Mouse (Mus musculus) heart, embryonic 10.5 days (tissue): Measurements from ENCODE around the gene Slc29a4. TPM values are rescaled to one million over a fixed set of nuclear protein-coding genes. Genes with fewer than 3 reads are reported as not detected.

ENCODE experiments used
- DNase-seq: peaks from one replicate; pipeline ENCODE4 v3.0.0-alpha.2; 2017; ENCODE audit warnings: low spot score
- H3K27ac ChIP-seq: fragments of 300-500 bp; sonication (generic); 2 replicates; pipeline ENCODE4 v1.5.1; 2016; ENCODE audit warnings: mild to moderate bottlenecking
- H3K27me3 ChIP-seq: fragments of 300-500 bp; sonication (generic); 2 replicates; pipeline ENCODE4 v1.6.1; 2016; ENCODE audit warnings: mild to moderate bottlenecking; ENCODE audit not compliant: poor library complexity, insufficient read depth, severe bottlenecking
- H3K36me3 ChIP-seq: fragments of 300-500 bp; sonication (generic); 2 replicates; pipeline ENCODE4 v1.6.1; 2016; ENCODE audit warnings: mild to moderate bottlenecking, moderate library complexity
- H3K4me1 ChIP-seq: fragments of 300-500 bp; sonication (generic); 2 replicates; pipeline ENCODE4 v1.6.1; 2016; ENCODE audit warnings: mild to moderate bottlenecking
- H3K4me3 ChIP-seq: fragments of 300-500 bp; sonication (generic); 2 replicates; pipeline ENCODE4 v1.5.1; 2016; ENCODE audit warnings: mild to moderate bottlenecking, moderate library complexity
- H3K9me3 ChIP-seq: fragments of 300-500 bp; sonication (generic); 2 replicates; pipeline ENCODE4 v1.6.1; 2016; ENCODE audit warnings: mild to moderate bottlenecking, moderate library complexity
- WGBS: fragments of 180-500 bp; shearing (Covaris S2); methylation state at CpG from one replicate; pipeline ENCODE4 v1.1.7; 2016; 5-methylcytosine and 5-hydroxymethylcytosine counted together
- polyA plus RNA-seq: library from polyadenylated mRNA; unstranded; fragments of >200 nt; fragmentation: Nextera tagmentation; extraction: Ambion mirVana; gene quantifications from 2 replicates; pipeline ENCODE4 v1.2.1, GENCODE M21; 2016

Slc29a4 gene
- polyA plus RNA-seq, 1 experiment from 2014 or later, result 4.6 TPM

DNA sequence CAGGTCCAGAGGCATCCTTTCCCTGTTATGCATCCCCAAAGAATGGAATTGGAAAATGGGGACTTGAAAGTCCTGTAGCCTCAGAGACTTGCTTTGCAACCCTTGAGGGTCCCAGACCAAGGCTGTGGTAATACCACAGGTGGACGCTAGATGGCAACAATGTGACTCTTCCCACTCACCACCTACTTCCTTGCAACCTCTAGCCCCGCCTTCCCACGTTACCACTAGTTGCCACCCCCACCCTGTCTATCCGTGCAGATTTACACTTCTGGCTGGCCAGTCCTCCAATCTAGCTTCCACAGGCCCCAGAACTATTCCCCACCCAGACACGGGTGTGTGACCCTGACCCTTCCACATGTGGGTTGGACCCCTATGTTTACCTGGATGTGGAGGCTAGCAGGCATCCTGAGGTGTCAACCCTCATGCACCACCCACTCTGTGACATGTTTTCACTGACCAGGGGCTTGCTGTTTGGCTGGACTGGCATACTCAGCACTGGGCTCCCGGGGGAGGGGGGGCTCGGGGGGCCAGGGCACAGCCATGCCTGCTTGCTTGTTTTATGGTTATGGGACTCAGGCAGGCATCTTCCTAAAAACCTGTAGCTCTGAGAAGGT lies 31.3 kb downstream of the Slc29a4 start:
- H3K4me1 ChIP-seq, result peaks cover 28% of the 10 kb centered on the region
- WGBS, result 15% methylated on average over 7 of the region's 7 CpGs
- no peaks in the 10 kb centered on the region for H3K9me3 ChIP-seq
- peaks cover 43% of the 10 kb centered on the region for H3K36me3 ChIP-seq
- peak overlapping the region; percentile 29 for H3K4me3 ChIP-seq
- 0 out of 2 replicates have a peak overlapping the region, but pooled peaks have one; percentile 29 for H3K27ac ChIP-seq
- DNase-seq, result no peak
- no peaks in the 10 kb centered on the region for H3K27me3 ChIP-seq

DNA sequence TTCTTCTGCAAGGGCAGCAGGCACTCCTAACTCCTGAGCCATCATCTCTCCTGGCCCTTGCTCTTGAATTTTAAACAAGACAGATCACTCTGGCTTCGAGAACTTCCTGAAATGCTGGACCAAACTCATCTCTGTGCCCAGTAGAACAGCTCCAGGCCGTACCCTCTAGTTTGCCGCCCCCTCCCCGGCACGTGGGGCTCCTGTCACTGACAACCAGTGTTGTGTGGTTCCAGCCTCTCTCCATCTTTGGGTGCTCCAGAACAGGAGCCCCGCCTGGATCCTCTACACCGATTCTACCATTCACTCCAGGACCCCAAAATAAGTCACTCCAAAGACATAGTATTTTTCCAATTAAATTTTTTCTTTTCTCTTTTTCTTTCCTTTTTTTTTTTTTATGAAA lies 32.0 kb downstream of the Slc29a4 start:
- Histone ChIP-seq H3K4me3 (no peak overlapping the region), H3K27ac (no peak overlapping the region), H3K9me3 (no peaks in the 10 kb centered on the region), H3K36me3 (peaks cover 49% of the 10 kb centered on the region), H3K4me1 (peaks cover 22% of the 10 kb centered on the region), H3K27me3 (no peaks in the 10 kb centered on the region)
- DNase-seq, result no peak
- WGBS, result 90% methylated on average over 7 of the region's 7 CpGs

DNA sequence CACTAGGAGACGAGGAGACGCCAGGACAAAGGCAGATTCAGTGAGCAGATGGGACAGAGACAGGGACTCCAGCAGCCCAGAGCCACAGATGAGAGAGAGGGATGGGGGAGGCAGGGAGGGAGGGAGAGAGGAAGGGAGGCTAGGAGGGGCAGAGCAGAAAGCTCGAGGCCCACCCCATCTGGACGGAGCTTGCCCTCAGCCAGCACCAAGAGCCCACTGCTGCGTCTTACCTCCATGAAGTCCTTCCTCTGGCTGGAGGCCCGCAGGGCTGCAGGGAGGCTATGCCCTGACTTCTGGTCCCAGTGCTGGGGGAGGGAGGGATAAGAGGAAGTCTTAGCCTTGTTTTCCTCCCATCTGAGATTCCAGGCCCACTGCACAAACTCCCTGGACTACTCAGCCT lies 34.4 kb downstream of the Slc29a4 start:
- DNase-seq, result no peak
- H3K4me1 ChIP-seq, result peaks cover 16% of the 10 kb centered on the region
- 82% methylated on average over 6 of the region's 6 CpGs for WGBS
- no peak overlapping the region for H3K27ac ChIP-seq
- H3K27me3 ChIP-seq, result no peaks in the 10 kb centered on the region
- H3K36me3 ChIP-seq, result peaks cover 70% of the 10 kb centered on the region
- no peak overlapping the region for H3K4me3 ChIP-seq
- no peaks in the 10 kb centered on the region for H3K9me3 ChIP-seq

DNA sequence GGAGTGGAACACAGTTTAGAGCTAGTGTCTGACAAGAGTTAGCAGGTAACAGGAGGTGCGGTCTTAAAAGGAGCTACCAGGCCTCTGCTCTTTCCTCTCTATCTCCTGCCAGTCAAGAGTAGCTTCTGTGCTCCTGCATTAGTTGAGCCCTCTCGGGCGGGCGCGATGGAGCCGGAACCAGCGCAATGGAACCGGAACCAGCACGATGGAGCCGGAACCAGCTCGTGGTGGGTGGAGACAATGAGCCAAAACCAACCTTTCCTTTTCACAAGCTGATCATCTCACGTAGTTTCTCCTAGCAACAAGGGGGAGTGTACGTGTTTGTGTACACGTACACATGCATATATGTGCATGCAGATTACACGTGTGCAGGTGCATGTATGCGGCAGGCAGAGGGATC lies 36.0 kb downstream of the Slc29a4 start:
- no peak overlapping the region for H3K27ac ChIP-seq
- H3K4me3 ChIP-seq, result no peak overlapping the region
- H3K9me3 ChIP-seq, result no peaks in the 10 kb centered on the region
- peaks cover 85% of the 10 kb centered on the region for H3K36me3 ChIP-seq
- peaks cover 8% of the 10 kb centered on the region for H3K4me1 ChIP-seq
- WGBS, result 92% methylated on average over 16 of the region's 16 CpGs
- DNase-seq, result no peak
- H3K27me3 ChIP-seq, result no peaks in the 10 kb centered on the region

DNA sequence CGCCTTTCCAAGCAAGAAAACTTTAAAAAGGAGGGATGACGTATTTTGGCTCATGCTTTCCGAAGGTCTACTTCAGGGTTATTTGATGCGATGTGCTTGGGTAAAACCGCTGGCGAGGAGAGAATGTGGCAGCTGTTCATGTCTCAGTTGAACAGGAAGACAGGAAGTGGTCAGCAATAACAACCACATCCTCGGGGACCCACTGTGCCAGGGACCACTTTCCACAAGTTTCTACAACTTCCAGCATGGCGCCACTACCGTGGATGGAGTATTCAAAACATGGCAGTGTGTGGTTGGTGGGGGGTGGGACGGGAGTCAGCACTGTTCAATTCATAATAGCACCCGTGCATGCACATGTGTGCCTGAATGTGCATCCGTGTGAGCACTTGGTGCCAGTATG lies 38.0 kb downstream of the Slc29a4 start:
- DNase-seq, result no peak
- no peaks in the 10 kb centered on the region for H3K27me3 ChIP-seq
- H3K36me3 ChIP-seq, result peaks cover 98% of the 10 kb centered on the region
- H3K27ac ChIP-seq, result no peak overlapping the region
- H3K9me3 ChIP-seq, result no peaks in the 10 kb centered on the region
- no peaks in the 10 kb centered on the region for H3K4me1 ChIP-seq
- WGBS, result 88% methylated on average over 12 of the region's 12 CpGs
- no peak overlapping the region for H3K4me3 ChIP-seq

DNA sequence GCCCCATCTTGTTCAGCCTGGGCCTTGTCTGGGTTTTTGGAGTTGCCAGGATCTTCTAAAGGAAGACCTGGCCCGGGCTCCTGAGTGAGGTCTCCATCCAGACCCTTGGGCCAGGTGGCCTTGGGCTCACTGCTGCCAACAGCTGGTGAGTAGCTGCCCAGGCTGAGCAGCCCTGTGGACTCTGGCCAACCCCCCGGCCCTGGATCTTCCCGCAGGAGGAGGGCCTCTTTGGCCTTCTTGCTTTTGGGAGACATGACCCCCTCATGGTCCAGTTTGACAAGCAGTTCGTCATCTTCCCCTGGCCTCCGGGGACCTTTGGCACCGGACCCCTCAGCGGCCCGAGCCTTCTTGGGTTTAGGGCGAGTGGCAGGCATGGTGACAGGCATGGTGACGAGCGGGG lies 39.6 kb downstream of the Slc29a4 start:
- H3K36me3 ChIP-seq, result peaks cover 98% of the 10 kb centered on the region
- H3K4me3 ChIP-seq, result no peak overlapping the region
- no peak overlapping the region for H3K27ac ChIP-seq
- H3K4me1 ChIP-seq, result no peaks in the 10 kb centered on the region
- no peak for DNase-seq
- no peaks in the 10 kb centered on the region for H3K9me3 ChIP-seq
- 92% methylated on average over 11 of the region's 11 CpGs for WGBS
- no peaks in the 10 kb centered on the region for H3K27me3 ChIP-seq

DNA sequence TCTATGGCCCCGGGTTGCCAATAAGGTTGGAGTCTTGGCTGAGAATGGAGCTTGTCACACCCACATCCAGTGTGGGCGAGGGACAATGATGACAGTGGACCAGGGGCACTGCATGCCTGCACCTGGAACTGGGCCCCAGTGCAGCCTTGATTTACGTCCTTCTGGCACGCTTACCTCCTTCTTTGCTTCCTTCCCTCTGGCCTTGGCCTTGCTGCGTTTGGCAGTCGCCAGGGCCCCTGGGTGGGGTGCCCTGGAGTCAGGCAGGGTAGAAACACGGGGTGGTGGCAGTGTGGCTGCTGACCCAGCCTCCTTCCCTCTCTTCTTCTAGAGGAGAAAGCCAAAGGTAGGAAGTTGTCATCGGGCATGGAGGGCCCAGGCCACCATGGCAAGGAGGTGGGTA lies 47.6 kb downstream of the Slc29a4 start:
- no peak for DNase-seq
- no peaks in the 10 kb centered on the region for H3K9me3 ChIP-seq
- no peaks in the 10 kb centered on the region for H3K27me3 ChIP-seq
- WGBS, result 88% methylated on average over 8 of the region's 8 CpGs
- H3K4me3 ChIP-seq, result no peak overlapping the region
- no peak overlapping the region for H3K27ac ChIP-seq
- no peaks in the 10 kb centered on the region for H3K4me1 ChIP-seq
- H3K36me3 ChIP-seq, result peaks cover 96% of the 10 kb centered on the region

DNA sequence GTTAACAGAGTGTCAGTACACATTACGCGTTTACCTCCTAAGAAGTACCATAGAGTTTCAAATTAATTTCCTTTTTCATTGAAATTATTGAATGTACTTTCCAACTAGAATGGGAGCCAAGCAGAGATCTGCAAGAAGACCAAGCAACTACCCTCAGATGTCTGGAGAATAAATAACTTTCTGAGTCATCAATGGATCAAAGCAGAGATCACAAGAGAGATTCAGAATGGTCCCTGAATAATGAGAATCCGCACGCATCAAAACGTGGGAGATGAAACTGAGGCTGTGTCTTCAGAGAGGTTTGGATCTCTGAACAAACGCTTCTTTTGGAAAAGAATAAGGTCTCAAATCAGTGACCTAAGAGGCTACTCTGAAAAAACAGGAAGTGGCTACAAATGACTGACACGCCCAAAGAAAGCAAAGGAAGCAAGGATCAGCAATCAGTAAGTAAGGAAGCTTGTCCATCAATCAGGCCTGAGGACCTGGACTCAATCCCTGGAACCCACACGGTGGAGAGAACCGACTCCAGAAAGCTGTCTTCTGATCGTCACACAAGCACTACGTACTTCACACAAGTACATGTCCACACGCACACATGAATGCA lies 54.8 kb downstream of the Slc29a4 start:
- no peak overlapping the region for H3K4me3 ChIP-seq
- H3K27ac ChIP-seq, result no peak overlapping the region
- no peaks in the 10 kb centered on the region for H3K27me3 ChIP-seq
- peaks cover 16% of the 10 kb centered on the region for H3K4me1 ChIP-seq
- no peak for DNase-seq
- peaks cover 95% of the 10 kb centered on the region for H3K36me3 ChIP-seq
- H3K9me3 ChIP-seq, result no peaks in the 10 kb centered on the region
- WGBS, result 75% methylated on average over 12 of the region's 12 CpGs

DNA sequence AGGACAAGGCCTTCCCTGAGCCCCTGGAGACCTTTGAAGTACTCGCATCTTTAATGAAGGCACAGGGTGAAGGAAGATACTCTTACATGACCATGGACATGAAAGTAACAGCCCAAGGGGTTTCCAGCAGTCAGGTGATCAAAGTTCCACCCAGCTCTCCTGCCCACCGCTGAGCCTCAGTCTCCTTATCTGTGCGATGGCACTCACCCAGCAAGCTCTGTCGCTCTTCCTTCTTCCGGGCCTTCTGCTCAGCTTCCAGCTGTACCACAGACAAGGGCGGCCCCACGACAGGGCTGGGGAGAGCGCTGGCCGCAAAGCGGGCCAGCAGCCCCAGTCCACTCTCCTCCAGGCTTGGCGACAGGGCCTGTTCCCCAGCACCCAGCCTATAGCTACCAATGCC lies 57.9 kb downstream of the Slc29a4 start:
- Histone ChIP-seq H3K4me3 (no peak overlapping the region), H3K9me3 (no peaks in the 10 kb centered on the region), H3K27ac (no peak overlapping the region), H3K27me3 (no peaks in the 10 kb centered on the region), H3K36me3 (peaks cover 94% of the 10 kb centered on the region), H3K4me1 (peaks cover 30% of the 10 kb centered on the region)
- no peak for DNase-seq
- WGBS, result 69% methylated on average over 11 of the region's 11 CpGs

DNA sequence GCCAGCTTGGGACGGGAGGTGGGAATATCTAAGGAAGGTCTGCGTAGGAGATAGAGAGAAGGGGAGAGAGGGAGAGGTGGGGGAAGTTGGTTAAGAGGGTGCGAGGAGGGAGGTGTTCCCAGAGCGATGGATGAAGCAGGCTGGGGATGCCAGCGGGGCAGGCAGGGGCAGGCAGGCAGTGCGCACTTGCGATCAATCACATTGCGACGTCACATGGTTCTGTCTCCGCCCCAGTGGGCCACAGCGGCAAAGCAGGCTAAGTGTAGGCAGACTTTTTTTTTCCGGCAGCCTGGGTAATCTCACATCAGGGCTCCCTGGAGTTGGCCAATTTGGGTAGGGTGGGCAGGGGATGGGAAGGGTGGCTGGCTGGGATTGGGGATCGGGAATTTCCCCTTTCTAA lies 59.9 kb downstream of the Slc29a4 start:
- no peak for DNase-seq
- Histone ChIP-seq H3K4me1 (peaks cover 30% of the 10 kb centered on the region), H3K9me3 (no peaks in the 10 kb centered on the region), H3K27ac (no peak overlapping the region), H3K36me3 (peaks cover 96% of the 10 kb centered on the region), H3K27me3 (no peaks in the 10 kb centered on the region), H3K4me3 (no peak overlapping the region)
- 51% methylated on average over 13 of the region's 13 CpGs for WGBS

DNA sequence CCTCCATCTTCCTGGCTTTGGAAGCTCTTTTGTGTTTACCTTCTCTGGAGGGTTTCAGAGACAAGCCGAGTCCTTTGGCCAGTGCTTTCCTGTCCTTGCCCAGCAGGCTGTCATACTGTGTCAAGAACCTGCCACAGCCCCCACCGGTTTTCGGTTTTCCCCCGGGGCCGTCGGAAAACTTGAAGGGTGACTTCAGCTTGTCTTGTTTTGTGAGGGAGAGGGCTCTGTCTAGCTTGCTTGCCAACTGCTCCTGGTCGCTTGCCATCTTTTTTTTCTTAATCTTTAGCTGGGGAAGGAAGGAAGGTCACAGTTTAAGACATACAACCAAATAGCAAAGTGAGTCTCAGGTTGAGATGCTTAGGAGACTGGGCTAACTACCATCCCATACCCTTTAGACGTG lies 67.5 kb downstream of the Slc29a4 start:
- H3K4me1 ChIP-seq, result no peaks in the 10 kb centered on the region
- no peak for DNase-seq
- H3K27ac ChIP-seq, result no peak overlapping the region
- 90% methylated on average over 8 of the region's 8 CpGs for WGBS
- H3K36me3 ChIP-seq, result peaks cover 100% of the 10 kb centered on the region
- no peak overlapping the region for H3K4me3 ChIP-seq
- H3K9me3 ChIP-seq, result no peaks in the 10 kb centered on the region
- H3K27me3 ChIP-seq, result no peaks in the 10 kb centered on the region

DNA sequence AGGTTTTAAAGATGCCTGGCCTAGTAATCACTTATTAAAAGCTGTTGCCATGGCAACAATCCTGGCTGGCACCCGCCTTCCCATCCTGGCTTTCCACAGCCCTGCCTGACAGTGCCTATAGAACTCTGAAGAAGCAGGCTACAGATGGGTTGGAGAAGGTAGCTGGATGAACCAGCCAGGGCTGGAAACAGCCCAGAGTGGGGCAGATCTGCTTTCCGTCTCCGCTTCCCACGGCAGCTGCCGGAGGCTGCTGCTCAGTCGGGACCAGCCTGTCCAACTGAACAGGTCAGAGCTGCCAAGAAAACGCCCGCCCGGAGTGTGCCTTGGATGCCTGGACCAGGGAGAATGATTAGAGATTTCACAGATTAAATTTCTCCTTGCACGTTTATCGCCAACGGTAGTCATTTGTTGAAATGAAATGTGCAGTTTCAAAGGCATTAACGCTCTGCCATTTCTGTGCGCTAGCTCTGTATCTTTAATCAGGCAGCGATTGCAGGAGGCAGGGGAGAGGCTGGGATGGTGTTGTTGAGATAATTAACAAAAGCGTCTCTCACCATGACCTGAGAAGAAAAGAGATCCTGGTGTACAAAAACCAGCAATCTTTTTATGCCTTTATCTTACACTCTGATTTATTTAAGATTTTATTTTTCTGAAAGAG lies 69.1 kb downstream of the Slc29a4 start:
- Histone ChIP-seq H3K36me3 (peaks cover 99% of the 10 kb centered on the region), H3K9me3 (no peaks in the 10 kb centered on the region), H3K4me1 (no peaks in the 10 kb centered on the region), H3K4me3 (no peak overlapping the region), H3K27ac (no peak overlapping the region), H3K27me3 (no peaks in the 10 kb centered on the region)
- 94% methylated on average over 16 of the region's 16 CpGs for WGBS
- no peak for DNase-seq

DNA sequence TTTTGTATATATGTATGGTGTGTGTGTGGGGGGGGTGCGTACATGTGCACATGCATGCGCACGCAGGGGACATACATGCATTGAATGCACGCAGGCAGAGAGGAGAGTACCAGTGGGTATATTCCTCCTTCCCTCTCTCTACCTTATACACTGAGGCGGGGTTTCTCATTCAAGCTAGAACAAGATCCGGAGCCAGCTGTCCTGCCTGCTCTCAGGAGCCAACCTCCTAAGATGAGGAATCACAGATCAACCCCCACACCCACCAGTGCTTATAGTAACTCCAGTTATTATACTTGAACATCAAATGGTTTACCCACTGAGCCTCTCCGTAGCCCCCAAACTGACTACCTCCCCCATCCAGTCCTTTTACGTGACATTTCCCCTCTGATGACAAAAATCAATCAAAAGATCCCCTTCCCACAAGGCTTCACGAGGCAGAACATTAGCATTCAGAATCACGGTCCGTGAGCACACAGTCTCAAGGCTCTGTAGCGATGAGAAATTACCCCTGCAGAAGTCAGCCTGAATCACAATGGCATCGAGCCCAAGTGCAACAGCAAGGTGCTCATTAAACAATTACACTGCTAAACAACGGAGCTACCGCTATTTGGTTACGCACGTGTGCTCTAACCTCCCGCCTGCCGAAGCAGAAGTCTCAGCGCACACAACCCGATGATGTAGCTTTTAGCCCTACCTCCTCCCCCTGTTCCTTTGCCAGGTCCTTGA lies 69.9 kb downstream of the Slc29a4 start:
- H3K9me3 ChIP-seq, result no peaks in the 10 kb centered on the region
- DNase-seq, result no peak
- peaks cover 98% of the 10 kb centered on the region for H3K36me3 ChIP-seq
- no peak overlapping the region for H3K27ac ChIP-seq
- no peaks in the 10 kb centered on the region for H3K27me3 ChIP-seq
- no peaks in the 10 kb centered on the region for H3K4me1 ChIP-seq
- WGBS, result 91% methylated on average over 21 of the region's 21 CpGs
- no peak overlapping the region for H3K4me3 ChIP-seq
